Mouse (Mus musculus): Measurements from ENCODE around the gene Chn2. TPM values are rescaled to one million over a fixed set of nuclear protein-coding genes. Genes with fewer than 3 reads are reported as not detected.

The Chn2 gene
- total and polyA plus RNA-seq, 3 experiments, result not detected

DNA sequence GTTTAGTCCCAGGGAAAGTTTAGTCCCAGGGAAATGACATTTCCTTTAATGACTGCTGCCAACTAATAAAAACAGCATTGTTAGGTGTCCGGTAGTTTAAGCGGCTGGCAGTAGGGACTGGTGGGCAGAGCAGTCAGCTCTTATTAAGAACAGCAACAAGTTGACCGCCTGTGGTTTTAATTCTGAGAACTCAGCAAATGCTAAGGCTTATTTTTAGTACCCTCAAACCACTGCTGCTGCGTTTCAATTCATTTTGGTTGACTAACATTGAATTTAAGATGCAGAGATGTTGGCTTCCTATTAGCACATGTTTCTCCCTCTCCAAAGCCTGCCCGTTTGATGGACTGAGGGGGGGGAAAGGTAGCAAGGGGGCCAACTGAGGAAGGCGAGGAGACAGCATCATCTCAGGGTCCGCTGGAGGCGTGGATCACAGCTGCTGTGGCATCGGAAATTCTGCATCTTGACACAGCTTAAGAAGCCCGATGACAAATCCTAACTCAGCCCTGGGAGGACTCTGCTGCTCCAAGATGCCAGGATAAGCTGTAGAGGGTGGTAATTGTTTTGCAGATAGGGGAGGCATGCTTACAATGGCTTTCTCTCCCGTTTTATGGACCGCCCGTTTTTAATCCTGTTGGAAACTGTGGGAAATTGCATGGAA, 2.2 kb downstream of the Chn2 start:
- Histone ChIP-seq H3K27ac (ENCODE audit: insufficient read depth, low read depth) (no peak overlapping the region), H3K36me3 (replicated peaks in 1 of 2; ENCODE audit: control insufficient read depth in 1 of 2, insufficient read depth in 1 of 2, low read length in 1 of 2) (no peaks in the 10 kb centered on the region), H3K4me2 (ENCODE audit: insufficient read depth, low read depth, poor library complexity, severe bottlenecking) (no peak overlapping the region), H3K4me3 (replicated peaks in 1 of 3; ENCODE audit: low read depth in 2 of 3, low read length in 2 of 3, poor library complexity in 1 of 3) (no peak overlapping the region), H3K4me1 (ENCODE audit: control insufficient read depth in 1 of 2, insufficient read depth in 2 of 2) (no peaks in the 10 kb centered on the region), H3K9ac (ENCODE audit: insufficient read depth, low read depth) (no peak overlapping the region), H3K79me2 (replicated peaks; ENCODE audit: control insufficient read depth, extremely low read depth, insufficient read depth, poor library complexity, severe bottlenecking) (no peaks in the 10 kb centered on the region), H3K27me3 (replicated peaks) (no peaks in the 10 kb centered on the region), H3K9me3 (replicated peaks; ENCODE audit: low read length) (no peaks in the 10 kb centered on the region)
- no peak for TF ChIP-seq KAT2A (IDR thresholded peaks at IDR 0.05; ENCODE audit: insufficient replicate concordance, low read length)
- no peak for TF ChIP-seq ZC3H11A (IDR thresholded peaks at IDR 0.05; ENCODE audit: low read depth, low read length)
- TF ChIP-seq POLR2A (IDR thresholded peaks at IDR 0.05; ENCODE audit: low read depth, low read length), result no peak
- TF ChIP-seq MAZ (IDR thresholded peaks at IDR 0.05; ENCODE audit: low read depth, low read length), result no peak
- no peak for TF ChIP-seq BHLHE40 (IDR thresholded peaks at IDR 0.05; ENCODE audit: low read depth, low read length)
- no peak for TF ChIP-seq E2F4 (IDR thresholded peaks at IDR 0.05; ENCODE audit: insufficient replicate concordance, low read depth, low read length)
- TF ChIP-seq CTCF (conservative IDR thresholded peaks at IDR 0.05 in 1 of 2, IDR thresholded peaks at IDR 0.05 in 1 of 2; ENCODE audit: low read depth in 2 of 2, low read length in 2 of 2), result no peak
- TF ChIP-seq JUN (IDR thresholded peaks at IDR 0.05; ENCODE audit: insufficient read depth, low read depth, low read length), result no peak
- TF ChIP-seq ELF1 (IDR thresholded peaks at IDR 0.05; ENCODE audit: low read depth, low read length), result no peak
- no peak for TF ChIP-seq MYC (IDR thresholded peaks at IDR 0.05; ENCODE audit: low read depth, low read length)
- TF ChIP-seq MAX (IDR thresholded peaks at IDR 0.05; ENCODE audit: low read length), result no peak
- TF ChIP-seq POLR2AphosphoS2 (IDR thresholded peaks at IDR 0.05; ENCODE audit: low read depth, low read length), result no peak
- TF ChIP-seq CHD1 (IDR thresholded peaks at IDR 0.05; ENCODE audit: low read depth, low read length), result no peak
- no peak for TF ChIP-seq ZKSCAN1 (IDR thresholded peaks at IDR 0.05; ENCODE audit: borderline replicate concordance, low read depth, low read length)
- TF ChIP-seq PAX5 (IDR thresholded peaks at IDR 0.05; ENCODE audit: low read length), result no peak
- dilution Hi-C loops (cut with MboI; ENCODE audit: extremely low pct_ligation_motif_present, extremely low pct_unique_long_range_greater_than_20kb, low sequenced_read_pairs) (no loop called here), in situ Hi-C loops (cut with MboI; ENCODE audit: low pct_ligation_motif_present, low pct_unique_long_range_greater_than_20kb, low sequenced_read_pairs) (no loop called here)
- no peak for DNase-seq (ENCODE audit: extremely low read depth)

DNA sequence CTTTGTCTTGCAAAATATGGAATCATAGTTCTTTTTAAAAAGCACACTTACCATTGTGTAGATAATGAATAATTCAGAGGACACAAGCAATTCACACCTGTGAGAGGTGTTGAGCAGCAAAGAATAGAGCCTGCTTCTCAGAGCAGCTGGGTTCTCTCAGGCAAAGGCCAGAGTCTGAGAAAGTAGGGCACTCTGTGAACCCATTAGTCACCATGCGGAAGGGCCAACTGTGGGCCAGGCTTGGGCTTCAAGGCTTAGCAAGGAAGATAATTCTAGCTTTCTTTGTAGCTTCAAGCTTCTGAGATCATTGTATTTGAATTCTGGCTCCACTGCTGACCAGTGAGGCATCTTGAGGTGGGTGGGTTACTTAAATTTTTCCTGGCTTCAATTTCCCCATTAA, 2.8 kb downstream of the Chn2 start:
- Histone ChIP-seq H3K4me2 (ENCODE audit: insufficient read depth, low read depth, poor library complexity, severe bottlenecking) (no peak overlapping the region), H3K4me1 (ENCODE audit: control insufficient read depth in 1 of 2, insufficient read depth in 2 of 2) (no peaks in the 10 kb centered on the region), H3K4me3 (replicated peaks in 1 of 3; ENCODE audit: low read depth in 2 of 3, low read length in 2 of 3, poor library complexity in 1 of 3) (no peak overlapping the region), H3K9ac (ENCODE audit: insufficient read depth, low read depth) (no peak overlapping the region), H3K27ac (ENCODE audit: insufficient read depth, low read depth) (no peak overlapping the region), H3K79me2 (replicated peaks; ENCODE audit: control insufficient read depth, extremely low read depth, insufficient read depth, poor library complexity, severe bottlenecking) (no peaks in the 10 kb centered on the region), H3K27me3 (replicated peaks) (no peaks in the 10 kb centered on the region), H3K9me3 (replicated peaks; ENCODE audit: low read length) (no peaks in the 10 kb centered on the region), H3K36me3 (replicated peaks in 1 of 2; ENCODE audit: control insufficient read depth in 1 of 2, insufficient read depth in 1 of 2, low read length in 1 of 2) (no peaks in the 10 kb centered on the region)
- dilution Hi-C loops (cut with MboI; ENCODE audit: extremely low pct_ligation_motif_present, extremely low pct_unique_long_range_greater_than_20kb, low sequenced_read_pairs), result no loop called here
- TF ChIP-seq UBTF (IDR thresholded peaks at IDR 0.05; ENCODE audit: low read depth, low read length) (no peak), ETS1 (conservative IDR thresholded peaks at IDR 0.05; ENCODE audit: low read depth, low read length) (no peak), USF2 (conservative IDR thresholded peaks at IDR 0.05; ENCODE audit: low read depth, low read length) (no peak), POLR2A (IDR thresholded peaks at IDR 0.05; ENCODE audit: low read depth, low read length) (no peak), RCOR1 (conservative IDR thresholded peaks at IDR 0.05; ENCODE audit: low read depth, low read length) (no peak), JUND (conservative IDR thresholded peaks at IDR 0.05; ENCODE audit: low read depth, low read length) (no peak), MYC (IDR thresholded peaks at IDR 0.05; ENCODE audit: low read depth, low read length) (no peak), ZKSCAN1 (IDR thresholded peaks at IDR 0.05; ENCODE audit: borderline replicate concordance, low read depth, low read length) (no peak), NELFE (IDR thresholded peaks at IDR 0.05; ENCODE audit: low read depth, low read length) (no peak), RAD21 (IDR thresholded peaks at IDR 0.05; ENCODE audit: low read depth, low read length) (no peak), TBP (conservative IDR thresholded peaks at IDR 0.05; ENCODE audit: low read depth, low read length) (no peak), EP300 (IDR thresholded peaks at IDR 0.05; ENCODE audit: low read length) (no peak), TCF12 (IDR thresholded peaks at IDR 0.05; ENCODE audit: low read depth, low read length) (no peak), NRF1 (IDR thresholded peaks at IDR 0.05; ENCODE audit: low read depth, low read length) (no peak), ZNF384 (IDR thresholded peaks at IDR 0.05; ENCODE audit: low read depth, low read length) (no peak), POLR2AphosphoS2 (IDR thresholded peaks at IDR 0.05; ENCODE audit: low read depth, low read length) (no peak)
- in situ Hi-C loops (cut with MboI; ENCODE audit: low pct_ligation_motif_present, low pct_unique_long_range_greater_than_20kb, low sequenced_read_pairs), result no loop called here
- no peak for DNase-seq (ENCODE audit: extremely low read depth)
